In genomic region chr9:65586406-65587269, GRCm38 (mm10) we compare ENCODE assay signal across 8 mouse cellular contexts. TPM values are rescaled to one million over a fixed set of nuclear protein-coding genes. Genes with fewer than 3 reads are reported as not detected.
DNase-seq lines count a peak whose midpoint lies in the region; ATAC-seq lines count a peak whose summit lies in the region.

Gene Pif1, plus strand, starts transcription at chr9:65587160.

- ATAC-seq in forebrain, embryonic 16.5 days: peak; percentile 94

- no peaks in the 10 kb centered on the region for H3K36me3 ChIP-seq in forebrain, embryonic 16.5 days (ENCODE audit: control insufficient read depth, insufficient read depth)

- H3K9ac ChIP-seq in forebrain, embryonic 16.5 days (replicated peaks; ENCODE audit: low read depth, low read length): peak within 1 kb of the TSS; percentile 56

- no peaks in the 10 kb centered on the region for H3K9me3 ChIP-seq in forebrain, embryonic 16.5 days (ENCODE audit: control insufficient read depth, low read length)

- H3K27me3 ChIP-seq in forebrain, embryonic 16.5 days (replicated peaks; ENCODE audit: control insufficient read depth, insufficient read depth, low read length): no peaks in the 10 kb centered on the region

- intact Hi-C loops in heart, postnatal 36 days (cut with DNase I): no loop called here

- peak; percentile 94 for DNase-seq in ES-CJ7 (ENCODE audit: low read depth, low spot score)
- peak; percentile 76 to 79 for DNase-seq in heart, postnatal 36 days
- peak; percentile 26 to 63 for DNase-seq in layer of hippocampus, adult 8-10 months (ENCODE audit: low spot score in 2 of 2)
- DNase-seq in lung, postnatal 14 days: peak; percentile 83
- DNase-seq in ovary, postnatal 36 days (ENCODE audit: low spot score): peak; percentile 79
- peak; percentile 84 to 86 for DNase-seq in thymus, postnatal 36 days

- peak within 1 kb of the TSS; percentile 55 for H3K4me3 ChIP-seq in brown adipose tissue, adult 24 weeks (ENCODE audit: insufficient read depth, low read depth, low read length)
- H3K4me3 ChIP-seq in forebrain, embryonic 16.5 days (replicated peaks; ENCODE audit: low read length): peak within 1 kb of the TSS; percentile 58

- peaks cover 8% of the 10 kb centered on the region for H3K4me1 ChIP-seq in brown adipose tissue, adult 24 weeks (ENCODE audit: control insufficient read depth, insufficient read depth, insufficient read length, low read length)
- H3K4me1 ChIP-seq in forebrain, embryonic 16.5 days (replicated peaks; ENCODE audit: control insufficient read depth, insufficient read depth, low read length): peaks cover 30% of the 10 kb centered on the region

- peak within 1 kb of the TSS; percentile 95 for H3K4me2 ChIP-seq in forebrain, embryonic 16.5 days (ENCODE audit: low read length)

- 10% methylated on average over 28 of the region's 28 CpGs for WGBS in forebrain, embryonic 16.5 days

- H3K27ac ChIP-seq in brown adipose tissue, adult 24 weeks (replicated peaks; ENCODE audit: low read depth, low read length): no peak within 1 kb of the TSS
- H3K27ac ChIP-seq in forebrain, embryonic 16.5 days (ENCODE audit: low read length): peak within 1 kb of the TSS; percentile 30; the same call in 1 of the 2 replicates

RNA-seq across cellular contexts. Expression of gene Pif1, which starts in this region (rescaled TPM):
- polyA plus RNA-seq in brown adipose tissue, adult 24 weeks (2012; ENCODE audit: insufficient read depth, insufficient read length, missing spikeins): not detected in 2 replicates
- 8.9 and 10.2 TPM in 2 replicates for polyA plus RNA-seq in forebrain, embryonic 16.5 days (2015; fragmentation: Nextera tagmentation; extraction: Ambion mirVana)
- total RNA-seq in heart, postnatal 36 days (2021): under 1 TPM; 0.30 to 0.61 TPM
- total RNA-seq in layer of hippocampus, adult 8-10 months (2022): under 1 TPM; 0.09 to 0.24 (median 0.16) TPM

Comparison
In these comparisons a context has a peak if more than half of its experiments do, and no peak if none do; other contexts are left out.
1. Peak in DNase-seq in heart, postnatal 36 days; RNA of the gene not detected or under 1 TPM.
2. Peak in DNase-seq in layer of hippocampus, adult 8-10 months; RNA of the gene not detected or under 1 TPM.